Mouse (Mus musculus): ENCODE data around the gene Gm21885.

Gene Gm21885

GRCm38 (mm10) chr11:94257987-94258386 lies 23.7 kb upstream of the Gm21885 start:
- ChIA-PET POLR2A (interaction anchor here in 1 of 4 experiments (0.7 kb wide), 1 partner anchor 12 kb away, joined by 3 read pairs; no protein-coding TSS in a partner anchor), CTCF (interaction anchor here in 2 of 4 experiments (0.6 to 1.0 kb wide), 2 partner anchors 19 to 95 kb away, joined by 3 read pairs; no protein-coding TSS in a partner anchor)

- ChIA-PET POLR2A (no interaction called here), CTCF (interaction anchor here in 1 of 4 experiments (0.8 kb wide), 1 partner anchor 27 kb away, joined by 3 read pairs; no protein-coding TSS in a partner anchor)
Measured at GRCm38 (mm10) chr11:94259814-94260213, 21.9 kb upstream of the Gm21885 start.

GRCm38 (mm10) chr11:94261585-94262370 lies 19.9 kb upstream of the Gm21885 start:
- ChIA-PET CTCF (interaction anchor here in 2 of 4 experiments (0.8 to 1.2 kb wide), 2 partner anchors 24 to 36 kb away, joined by 3 read pairs; no protein-coding TSS in a partner anchor), POLR2A (interaction anchor here in 3 of 4 experiments (0.6 to 1.7 kb wide), 3 partner anchors 51 kb away, joined by 3 to 5 read pairs (median 4); partner anchors contain the start of gene Tob1 (in 1 of the 3))

- POLR2A ChIA-PET = interaction anchor here (0.6 to 5.5 kb wide), 29 partner anchors 9 to 371 kb away, joined by 3 to 29 read pairs (median 4); partner anchors contain the start of genes Tob1 (in 3 of the 4), Gm20390 (in 1 of the 4), Gm21885 (in 1 of the 4) and Luc7l3 (in 1 of the 4)
- CTCF ChIA-PET = interaction anchor here (0.6 to 1.6 kb wide), 24 partner anchors 9 to 301 kb away, joined by 3 to 16 read pairs (median 3); partner anchors contain the start of gene Tob1 (in 1 of the 4)
Measured at GRCm38 (mm10) chr11:94265134-94265785, 16.4 kb upstream of the Gm21885 start.

- POLR2A ChIA-PET = interaction anchor here in 3 of 4 experiments (0.6 to 5.5 kb wide), 16 partner anchors 8 to 298 kb away, joined by 3 to 29 read pairs (median 3); partner anchors contain the start of genes Tob1 (in 2 of the 3), Gm20390 (in 1 of the 3) and Nme1 (in 1 of the 3)
Measured at GRCm38 (mm10) chr11:94266155-94266554, 15.5 kb upstream of the Gm21885 start.

GRCm38 (mm10) chr11:94268761-94269160 lies 12.9 kb upstream of the Gm21885 start:
- ChIA-PET CTCF (interaction anchor here in 2 of 4 experiments (0.6 to 2.5 kb wide), 4 partner anchors 8 to 720 kb away, joined by 3 to 13 read pairs (median 6); no protein-coding TSS in a partner anchor), POLR2A (interaction anchor here in 2 of 4 experiments (1.9 to 5.5 kb wide), 3 partner anchors 57 to 136 kb away, joined by 4 to 29 read pairs (median 7); partner anchors contain the start of gene Tob1 (in 2 of the 2))

More at GRCm38 (mm10) chr11:94266155-94266554, 15.5 kb upstream of the Gm21885 start:
- CTCF ChIA-PET = interaction anchor here in 2 of 4 experiments (0.7 to 2.5 kb wide), 7 partner anchors 8 to 135 kb away, joined by 3 to 11 read pairs (median 4); partner anchors contain the start of gene Tob1 (in 1 of the 2)

GRCm38 (mm10) chr11:94269906-94270305 lies 11.8 kb upstream of the Gm21885 start:
- CTCF ChIA-PET = interaction anchor here in 1 of 4 experiments (1.2 kb wide), 1 partner anchor 136 kb away, joined by 3 read pairs; no protein-coding TSS in a partner anchor
- POLR2A ChIA-PET = interaction anchor here in 3 of 4 experiments (0.5 to 2.1 kb wide), 5 partner anchors 12 to 137 kb away, joined by 3 to 7 read pairs (median 3); partner anchors contain the start of gene Tob1 (in 1 of the 3)

- ChIA-PET CTCF (no interaction called here), POLR2A (interaction anchor here in 3 of 4 experiments (0.6 to 1.7 kb wide), 3 partner anchors 26 to 133 kb away, joined by 3 to 4 read pairs (median 3); partner anchors contain the start of gene Tob1 (in 1 of the 3))
Measured at GRCm38 (mm10) chr11:94271015-94271414, 10.7 kb upstream of the Gm21885 start.

GRCm38 (mm10) chr11:94272960-94273927 lies 8.4 kb upstream of the Gm21885 start:
- CTCF ChIA-PET = interaction anchor here in 3 of 4 experiments (0.7 to 5.1 kb wide), 5 partner anchors 8 to 149 kb away, joined by 3 to 68 read pairs (median 4); no protein-coding TSS in a partner anchor

GRCm38 (mm10) chr11:94274206-94274867 lies 7.3 kb upstream of the Gm21885 start:
- CTCF ChIA-PET = interaction anchor here (0.6 to 5.1 kb wide), 10 partner anchors 9 to 306 kb away, joined by 3 to 68 read pairs (median 4); partner anchors contain the start of genes Gm20390 (in 1 of the 4), Nme1 (in 1 of the 4) and Spata20 (in 1 of the 4)
- POLR2A ChIA-PET = interaction anchor here in 3 of 4 experiments (0.6 to 4.3 kb wide), 32 partner anchors 9 to 361 kb away, joined by 3 to 53 read pairs (median 4); partner anchors contain the start of genes Tob1 (in 3 of the 3), Ankrd40 (in 2 of the 3) and Wfikkn2 (in 1 of the 3)

More at GRCm38 (mm10) chr11:94272960-94273927, 8.4 kb upstream of the Gm21885 start:
- POLR2A ChIA-PET = interaction anchor here (0.6 to 4.3 kb wide), 22 partner anchors 8 to 362 kb away, joined by 3 to 53 read pairs (median 6); partner anchors contain the start of gene Tob1 (in 3 of the 4)

GRCm38 (mm10) chr11:94275226-94275625 lies 6.4 kb upstream of the Gm21885 start:
- POLR2A ChIA-PET = interaction anchor here in 3 of 4 experiments (0.6 to 4.3 kb wide), 24 partner anchors 10 to 239 kb away, joined by 3 to 53 read pairs (median 4); partner anchors contain the start of genes Tob1 (in 3 of the 3), Ankrd40 (in 2 of the 3) and Wfikkn2 (in 1 of the 3)
- CTCF ChIA-PET = interaction anchor here in 3 of 4 experiments (0.6 to 5.1 kb wide), 11 partner anchors 10 to 293 kb away, joined by 3 to 68 read pairs (median 4); partner anchors contain the start of gene Spata20 (in 1 of the 3)

GRCm38 (mm10) chr11:94275686-94276085 lies 6.0 kb upstream of the Gm21885 start:
- POLR2A ChIA-PET = interaction anchor here in 2 of 4 experiments (1.0 to 4.3 kb wide), 18 partner anchors 8 to 146 kb away, joined by 3 to 53 read pairs (median 5); partner anchors contain the start of genes Tob1 (in 2 of the 2) and Ankrd40 (in 1 of the 2)
- CTCF ChIA-PET = interaction anchor here (0.9 to 5.1 kb wide), 12 partner anchors 10 to 240 kb away, joined by 3 to 68 read pairs (median 4); partner anchors contain the start of gene Spata20 (in 1 of the 4)

GRCm38 (mm10) chr11:94276869-94277337 lies 4.8 kb upstream of the Gm21885 start:
- ChIA-PET POLR2A (interaction anchor here in 3 of 4 experiments (0.5 to 4.3 kb wide), 30 partner anchors 9 to 222 kb away, joined by 3 to 53 read pairs (median 4); partner anchors contain the start of genes Tob1 (in 3 of the 3), Luc7l3 (in 2 of the 3) and Wfikkn2 (in 1 of the 3)), CTCF (interaction anchor here (0.5 to 5.1 kb wide), 43 partner anchors 9 to 346 kb away, joined by 3 to 68 read pairs (median 4); partner anchors contain the start of genes Spata20 (in 2 of the 4), Cacna1g (in 1 of the 4), Nme1 (in 1 of the 4) and Tob1 (in 1 of the 4))

- ChIA-PET CTCF (interaction anchor here in 2 of 4 experiments (0.6 to 0.7 kb wide), 3 partner anchors 17 to 404 kb away, joined by 3 read pairs; no protein-coding TSS in a partner anchor), POLR2A (interaction anchor here in 1 of 4 experiments (0.7 to 13.9 kb wide), 4 partner anchors 18 to 144 kb away, joined by 3 to 206 read pairs (median 4); no protein-coding TSS in a partner anchor)
Measured at GRCm38 (mm10) chr11:94282291-94282690, 618 bp downstream of the Gm21885 start.
